Mouse (Mus musculus): ENCODE data around the gene Megf6.

Gene Megf6

GRCm38 (mm10) chr4:154211459-154211858 is 40.9 kb downstream of the Megf6 start:
- in situ Hi-C loops (cut with MboI), result no loop called here

- in situ Hi-C loops (cut with MboI), result no loop called here
These were observed 43.1 kb downstream of the Megf6 start for GRCm38 (mm10) chr4:154213586-154213985.

DNA sequence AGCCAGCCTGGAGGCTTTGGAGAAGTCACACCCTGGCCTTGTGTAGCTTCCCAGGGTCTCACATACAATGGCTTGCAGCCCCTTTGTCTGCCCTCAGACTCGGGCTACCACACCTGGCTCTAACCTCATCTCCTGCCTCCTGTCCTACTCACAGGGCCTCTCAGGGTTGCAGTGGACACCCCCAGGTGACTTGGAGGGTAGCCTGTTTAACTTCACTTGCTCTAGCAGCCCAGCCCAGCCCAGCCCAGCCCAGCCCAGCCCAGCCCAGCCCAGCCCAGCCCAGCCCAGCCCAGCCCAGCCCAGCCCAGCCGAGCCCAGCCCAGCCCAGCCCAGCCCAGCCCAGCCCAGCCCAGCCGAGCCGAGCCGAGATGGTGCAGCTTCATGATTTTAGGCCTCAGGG is 43.5 kb downstream of the Megf6 start:
- in situ Hi-C loops (cut with MboI), result no loop called here

DNA sequence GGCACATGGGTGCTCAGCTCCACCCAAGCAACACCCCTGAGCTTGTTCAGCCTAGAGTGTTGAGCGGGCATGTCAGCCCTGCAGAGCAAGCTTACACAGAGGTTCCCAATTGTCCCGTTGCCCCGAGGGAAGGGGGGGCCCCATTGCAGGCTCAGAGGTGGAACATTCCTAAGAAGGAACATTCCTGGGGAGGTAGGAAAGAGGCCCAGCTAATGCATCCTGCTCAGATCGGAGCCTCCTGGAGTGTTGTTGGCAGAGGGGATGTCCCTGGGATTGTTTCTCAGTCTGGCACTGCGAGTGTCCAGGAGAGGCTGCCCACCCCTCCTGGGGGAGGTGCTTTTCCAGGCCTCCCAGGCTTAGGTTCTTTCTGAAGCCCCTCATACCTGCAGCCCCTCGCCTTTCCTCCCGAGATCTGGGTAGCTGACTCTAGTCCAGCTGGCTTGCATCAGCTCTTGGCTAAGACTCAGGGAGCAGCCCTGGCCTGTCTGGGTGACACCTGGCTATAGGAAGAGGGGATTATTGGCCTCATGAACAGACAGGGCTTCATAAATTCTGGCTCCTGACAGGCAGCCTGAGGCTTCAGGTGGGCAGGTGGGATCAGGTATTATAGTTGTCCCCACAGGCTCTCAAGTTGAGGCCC is 47.3 kb downstream of the Megf6 start:
- in situ Hi-C loops (cut with MboI), result no loop called here

DNA sequence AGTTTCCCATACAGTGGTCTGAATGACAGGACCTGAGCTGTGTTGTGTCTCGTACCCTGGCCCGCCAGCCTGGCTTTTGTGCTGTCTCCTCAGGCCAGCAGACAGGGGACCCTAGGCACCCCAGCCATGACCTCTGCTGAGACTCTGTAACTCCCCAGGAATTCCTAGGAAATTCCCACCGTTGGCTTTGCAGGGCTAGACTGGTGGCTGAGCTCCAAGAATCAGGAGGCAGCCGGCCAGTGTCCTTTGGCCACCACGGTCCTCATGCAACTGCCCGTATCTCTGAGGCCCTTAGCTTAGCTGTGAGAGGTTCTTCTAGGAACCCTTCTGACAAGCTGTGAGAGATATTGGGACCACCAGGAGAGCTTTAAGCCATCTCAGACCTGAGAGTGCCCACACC is 52.2 kb downstream of the Megf6 start:
- in situ Hi-C loops (cut with MboI), result no loop called here

DNA sequence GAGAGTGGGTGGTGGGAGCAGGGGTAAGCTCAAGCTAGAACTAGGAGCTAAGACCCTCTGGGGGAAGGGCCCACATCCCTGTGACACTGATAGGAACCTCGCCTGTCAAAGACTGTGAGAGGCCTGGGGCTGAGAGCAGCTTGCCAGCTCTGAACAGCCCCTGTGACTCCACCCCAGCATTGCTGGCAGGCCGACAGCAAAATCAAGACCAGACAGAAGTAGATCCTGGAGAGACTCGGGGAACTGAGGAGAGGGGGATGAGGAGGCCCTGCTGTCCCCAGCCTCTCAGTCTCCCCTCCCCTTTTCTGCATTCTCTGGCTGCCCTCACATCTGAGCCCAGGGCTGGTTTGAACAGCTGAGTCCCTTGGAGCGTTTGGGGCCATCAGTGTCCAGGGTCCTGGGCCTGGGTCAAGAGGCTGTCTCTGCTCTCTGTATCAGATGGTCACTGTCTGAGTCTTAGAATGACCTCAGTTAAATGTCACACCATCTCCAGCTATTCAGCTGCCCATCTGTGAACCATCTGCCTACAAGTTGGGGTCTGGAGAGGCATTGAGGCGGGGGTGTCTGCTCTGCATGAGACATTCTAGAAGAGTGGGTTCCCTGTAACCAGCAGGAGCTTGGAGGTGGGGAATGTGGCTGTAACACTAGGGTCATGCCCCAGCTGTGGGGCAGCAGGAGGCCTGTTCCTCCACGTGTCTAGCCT is 53.9 kb downstream of the Megf6 start:
- in situ Hi-C loops (cut with MboI), result no loop called here

- in situ Hi-C loops (cut with MboI), result no loop called here
These were observed 54.4 kb downstream of the Megf6 start for GRCm38 (mm10) chr4:154224970-154225309.

- in situ Hi-C loops (cut with MboI), result no loop called here
These were observed 56.1 kb downstream of the Megf6 start for GRCm38 (mm10) chr4:154226678-154227077.

- in situ Hi-C loops (cut with MboI), result no loop called here
These were observed 57.8 kb downstream of the Megf6 start for GRCm38 (mm10) chr4:154228336-154228735.

- in situ Hi-C loops (cut with MboI), result no loop called here
These were observed 59.0 kb downstream of the Megf6 start for GRCm38 (mm10) chr4:154229569-154229968.

DNA sequence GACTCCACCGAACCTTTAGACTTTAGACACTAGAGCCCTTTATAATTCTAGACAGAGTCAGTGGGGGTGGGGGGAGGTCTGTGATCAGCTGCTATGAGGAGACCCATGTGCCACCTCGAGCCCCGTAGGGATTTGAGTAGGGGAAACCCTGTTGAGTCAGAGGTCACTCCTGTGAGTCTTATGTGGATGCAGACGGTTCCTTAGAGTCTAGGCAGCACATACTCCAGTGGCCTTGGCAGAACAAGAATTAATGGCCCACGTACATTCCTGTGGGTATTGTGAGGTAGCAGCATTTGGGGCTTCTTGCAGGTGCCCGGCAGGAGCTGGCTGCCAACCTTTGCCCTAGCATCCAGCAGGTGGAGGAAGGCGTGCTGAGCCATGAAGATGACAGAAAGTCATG is 60.9 kb downstream of the Megf6 start:
- in situ Hi-C loops (cut with MboI), result no loop called here

DNA sequence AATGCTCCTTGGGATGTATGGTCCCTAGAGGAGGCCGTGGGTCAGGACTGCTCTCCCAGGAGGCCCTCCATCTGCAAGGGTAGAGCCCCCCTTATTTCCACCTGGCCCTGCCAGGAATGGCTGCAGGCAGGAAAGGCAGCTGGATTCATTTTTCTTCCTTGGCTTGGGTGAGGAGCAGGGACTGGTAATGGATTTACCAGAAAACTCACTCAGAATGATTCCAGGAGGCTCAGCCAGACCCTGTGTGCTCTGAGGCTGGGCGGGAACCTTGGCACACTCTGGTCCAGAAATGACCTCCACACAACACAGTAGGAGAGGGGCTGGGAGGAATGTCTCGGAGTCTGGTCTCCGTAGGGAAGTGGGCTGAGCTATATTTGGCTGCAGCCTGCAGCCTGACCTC is 61.8 kb downstream of the Megf6 start:
- in situ Hi-C loops (cut with MboI), result no loop called here

- in situ Hi-C loops (cut with MboI), result no loop called here
These were observed 65.5 kb downstream of the Megf6 start for GRCm38 (mm10) chr4:154236001-154236400.

DNA sequence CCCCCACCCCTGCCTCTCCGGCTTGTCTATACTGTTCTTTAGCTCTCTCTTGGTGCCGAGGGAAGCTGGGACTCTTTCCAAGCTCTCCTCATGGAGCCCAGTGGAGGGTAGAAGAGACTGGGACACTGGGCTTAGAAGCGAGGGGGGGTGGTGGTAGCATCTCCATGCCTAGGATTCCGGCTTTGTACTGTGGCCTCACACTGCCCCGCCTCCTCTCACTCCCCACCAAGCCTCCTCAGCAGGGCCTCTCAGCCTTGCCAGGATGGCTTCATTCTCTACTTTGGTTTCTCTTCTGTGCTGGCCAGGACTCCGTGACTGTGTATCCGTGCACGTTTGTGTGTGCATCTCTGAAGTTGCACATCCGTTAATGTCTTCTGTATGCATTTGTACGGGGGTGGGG is 66.4 kb downstream of the Megf6 start:
- in situ Hi-C loops (cut with MboI), result no loop called here

DNA sequence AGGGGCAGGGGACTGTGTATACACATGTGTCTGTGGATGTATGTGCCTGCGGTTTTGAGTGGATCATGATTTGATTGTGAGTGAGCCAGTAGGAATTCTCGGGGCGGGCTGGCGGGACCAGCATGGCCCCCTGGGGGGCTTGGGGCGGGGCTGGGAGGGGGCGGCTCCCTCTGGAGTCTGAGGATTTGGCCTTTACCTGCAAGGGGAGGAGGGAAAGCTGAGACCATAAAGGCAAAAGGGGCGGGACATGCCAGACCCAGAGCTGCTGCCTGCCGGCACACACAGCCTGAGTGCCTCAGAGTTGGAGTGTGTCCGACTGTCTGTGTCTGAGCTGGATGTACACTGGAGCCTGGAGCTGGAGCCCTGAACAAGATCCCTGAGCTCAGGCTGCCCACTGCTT is 66.8 kb downstream of the Megf6 start:
- in situ Hi-C loops (cut with MboI), result no loop called here

- in situ Hi-C loops (cut with MboI), result no loop called here
These were observed 68.7 kb downstream of the Megf6 start for GRCm38 (mm10) chr4:154239199-154239598.

DNA sequence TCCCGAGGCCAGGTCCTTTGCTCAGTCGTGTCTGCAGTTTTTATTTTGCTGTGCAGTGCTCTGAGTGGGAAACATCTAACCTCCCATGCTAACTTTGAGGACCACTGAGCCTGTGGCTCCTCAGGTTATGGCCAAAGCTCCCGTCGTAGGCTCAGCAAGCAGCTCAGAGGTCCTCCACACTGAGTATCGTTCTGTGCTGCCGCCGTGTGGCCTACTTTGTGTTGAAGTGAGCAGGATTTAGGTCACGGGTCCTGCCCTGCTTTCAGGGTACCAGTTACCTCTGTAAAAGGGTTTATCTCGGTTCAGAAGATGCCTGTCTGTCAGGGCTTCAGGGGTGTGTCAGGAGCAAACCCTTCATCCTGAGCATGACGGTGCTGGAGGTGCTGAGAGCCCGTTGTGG is 70.1 kb downstream of the Megf6 start:
- in situ Hi-C loops (cut with MboI), result no loop called here

- in situ Hi-C loops (cut with MboI), result no loop called here
These were observed 74.8 kb downstream of the Megf6 start for GRCm38 (mm10) chr4:154245342-154245741.

- in situ Hi-C loops (cut with MboI), result no loop called here
These were observed 75.8 kb downstream of the Megf6 start for GRCm38 (mm10) chr4:154246115-154247040.

DNA sequence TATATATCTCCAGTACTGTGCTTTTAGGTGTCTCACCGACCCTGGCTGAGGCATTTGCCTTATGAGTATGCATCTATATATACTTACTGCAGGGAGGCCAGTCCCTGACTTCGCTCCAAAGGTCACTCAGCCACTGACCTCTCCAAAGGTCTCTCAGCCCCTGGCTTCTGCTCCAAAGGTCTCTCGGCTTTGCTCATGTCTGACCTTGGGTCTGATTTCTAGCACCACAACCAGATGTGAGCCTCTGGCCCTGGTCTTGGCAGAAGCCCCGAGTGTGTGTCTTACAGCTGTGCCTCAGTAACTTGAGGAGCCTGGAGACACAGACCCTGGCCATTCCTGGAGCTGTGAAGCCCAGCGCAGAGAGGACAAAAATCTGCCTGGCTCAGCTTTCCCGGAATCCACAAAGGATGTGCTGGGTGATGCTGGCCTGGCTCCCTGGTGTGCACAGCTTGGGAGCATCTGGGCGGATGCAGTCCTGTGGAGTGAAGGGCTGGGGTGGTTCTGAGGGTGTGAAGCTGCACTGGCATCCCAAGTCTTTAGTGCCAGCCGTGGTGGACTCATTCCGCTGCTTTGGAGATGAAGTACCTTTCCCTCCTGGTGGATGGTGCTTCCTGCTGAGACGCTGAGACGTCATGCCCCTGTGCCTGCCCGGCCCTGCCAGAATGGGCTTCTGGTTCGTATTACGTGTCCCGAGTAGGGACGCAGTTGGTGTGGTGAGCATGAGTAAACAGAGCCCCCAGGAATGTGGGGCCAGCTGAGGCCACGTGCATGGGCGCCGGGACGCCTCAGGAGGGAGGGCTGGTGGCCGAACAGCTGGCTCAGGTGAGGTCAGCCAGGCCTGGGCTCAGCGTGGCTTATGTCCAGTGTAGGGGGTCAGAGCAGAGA is 76.9 kb downstream of the Megf6 start:
- in situ Hi-C loops (cut with MboI), result no loop called here

DNA sequence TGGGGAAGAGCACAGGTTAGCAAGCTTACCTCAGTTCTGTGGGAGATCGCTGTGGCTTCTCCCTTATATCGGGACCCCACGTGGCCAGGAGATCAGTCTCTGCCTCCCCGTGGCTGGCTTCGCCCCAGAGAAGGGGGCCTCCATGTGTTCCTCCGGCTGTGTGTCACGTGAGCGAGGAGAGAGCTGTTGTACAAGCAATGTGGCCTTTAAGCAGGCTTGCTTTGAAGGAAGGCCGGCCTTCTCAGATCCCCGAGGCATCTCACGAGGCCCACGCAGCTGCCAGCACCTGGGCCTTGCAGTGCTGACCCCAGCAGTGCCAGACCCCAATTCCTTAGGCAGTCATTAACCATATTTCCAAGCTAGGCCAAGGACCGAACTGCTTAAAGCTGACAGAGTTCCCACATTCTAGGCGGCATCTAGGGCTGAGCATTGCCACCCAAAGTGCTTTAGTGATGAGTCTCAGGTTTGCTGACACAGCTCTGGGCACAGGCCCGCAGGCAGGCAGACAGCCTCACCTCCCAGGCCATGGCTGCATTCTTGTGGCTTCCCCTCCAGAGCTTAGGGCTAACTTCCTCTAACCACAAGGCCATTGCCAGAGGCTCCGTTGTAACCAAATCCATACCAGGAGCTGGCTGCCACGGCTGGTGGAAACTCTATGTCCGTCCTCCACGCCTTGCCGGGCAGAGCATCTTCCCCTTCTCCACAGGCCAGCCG is 77.7 kb downstream of the Megf6 start:
- in situ Hi-C loops (cut with MboI), result no loop called here
